Mouse (Mus musculus) cerebellum, postnatal 10 days (tissue): ENCODE results near the gene Sde2.

Experiments used
- DNase-seq, 2 experiments: peaks; one replicate each; pipeline ENCODE4 v3.0.0; 2021; ENCODE audit warnings: mixed read lengths in 2 of 2

Sde2 gene

GRCm38 (mm10) chr1:180850316-180851270, at the start of gene Sde2:
Gene Sde2 (plus strand): TSS chr1:180851127.
- peak; percentile 100 for DNase-seq

GRCm38 (mm10) chr1:180801466-180801994, 49.4 kb upstream of the Sde2 start:
- no peak for DNase-seq

- no peak for DNase-seq
Observed at GRCm38 (mm10) chr1:180803881-180804280, 47.0 kb upstream of the Sde2 start.

GRCm38 (mm10) chr1:180808831-180809230, 42.1 kb upstream of the Sde2 start:
- DNase-seq = peak in 1 of 2 experiments; percentile 34

GRCm38 (mm10) chr1:180810976-180811375, 40.0 kb upstream of the Sde2 start:
- peak; percentile 18 to 50 for DNase-seq

- DNase-seq = peak; percentile 25 to 52
Observed at GRCm38 (mm10) chr1:180811596-180812462, 39.1 kb upstream of the Sde2 start.

GRCm38 (mm10) chr1:180812463-180813408, 38.2 kb upstream of the Sde2 start:
- peak; percentile 75 to 77 for DNase-seq

GRCm38 (mm10) chr1:180813409-180813884, 37.5 kb upstream of the Sde2 start:
- DNase-seq = peak; percentile 98 to 99

- DNase-seq = peak; percentile 91 to 94
Observed at GRCm38 (mm10) chr1:180813885-180814740, 36.8 kb upstream of the Sde2 start, which contains the start of gene H3f3a. Gene H3f3a (minus strand): TSS chr1:180813943.

GRCm38 (mm10) chr1:180815371-180816024, 35.4 kb upstream of the Sde2 start:
- DNase-seq = peak; percentile 69

- no peak for DNase-seq
Observed at GRCm38 (mm10) chr1:180818000-180818399, 32.9 kb upstream of the Sde2 start.

GRCm38 (mm10) chr1:180821101-180821500, 29.8 kb upstream of the Sde2 start:
- no peak for DNase-seq

- no peak for DNase-seq
Observed at GRCm38 (mm10) chr1:180822276-180822675, 28.7 kb upstream of the Sde2 start.

GRCm38 (mm10) chr1:180823716-180824115, 27.2 kb upstream of the Sde2 start:
- peak; percentile 78 to 81 for DNase-seq

GRCm38 (mm10) chr1:180824721-180825120, 26.2 kb upstream of the Sde2 start:
- no peak for DNase-seq

- no peak for DNase-seq
Observed at GRCm38 (mm10) chr1:180826634-180827033, 24.3 kb upstream of the Sde2 start.

- no peak for DNase-seq
Observed at GRCm38 (mm10) chr1:180829775-180830174, 21.2 kb upstream of the Sde2 start.

GRCm38 (mm10) chr1:180830175-180830574, 20.8 kb upstream of the Sde2 start:
- no peak for DNase-seq

GRCm38 (mm10) chr1:180830588-180831346, 20.2 kb upstream of the Sde2 start:
- no peak for DNase-seq
